Mouse (Mus musculus) kidney, embryonic 14.5 days (tissue): ENCODE data around the gene Retreg1. TPM values are rescaled to one million over a fixed set of nuclear protein-coding genes. Genes with fewer than 3 reads are reported as not detected.
A peak's percentile ranks its signal among the peaks of the same experiment; 100 is the strongest.
"Not testable (repeated sequence)": the region's sequence is repeated elsewhere in the genome, so short reads cannot be mapped to it uniquely, and the experiment has no call there.

Experiments
- ATAC-seq: fragments of 200-750 bp; cut with Nextera tagmentation; 2 replicates; pipeline ENCODE4 v1.8.0; 2017; ENCODE audit warnings: moderate number of reproducible peaks, mild to moderate bottlenecking, moderate TSS enrichment, moderate library complexity; ENCODE audit not compliant: low FRiP score, low TSS enrichment
- H3K27ac ChIP-seq: fragments of 300-500 bp; sonication (generic); 2 replicates; pipeline ENCODE4 v1.5.1; 2014; ENCODE audit warnings: low read depth, mild to moderate bottlenecking, low read length, moderate library complexity, mixed read lengths
- H3K27me3 ChIP-seq: fragments of 300-500 bp; sonication (generic); 2 replicates; pipeline ENCODE4 v1.6.1; 2014; ENCODE audit warnings: mild to moderate bottlenecking, low read length; ENCODE audit not compliant: control insufficient read depth, insufficient read depth
- H3K36me3 ChIP-seq: fragments of 300-500 bp; sonication (generic); 2 replicates; pipeline ENCODE4 v1.6.1; 2014; ENCODE audit warnings: low read length, mixed read lengths; ENCODE audit not compliant: control insufficient read depth, insufficient read depth
- H3K4me1 ChIP-seq: fragments of 300-500 bp; sonication (generic); 2 replicates; pipeline ENCODE4 v1.6.1; 2014; ENCODE audit warnings: low read length, mixed read lengths; ENCODE audit not compliant: control insufficient read depth, insufficient read depth
- H3K4me2 ChIP-seq: fragments of 300-500 bp; sonication (generic); replicated peaks from 2 replicates; pipeline ENCODE4 v1.6.1; 2014; ENCODE audit warnings: low read depth, mild to moderate bottlenecking, low read length
- H3K4me3 ChIP-seq: fragments of 300-500 bp; sonication (generic); 2 replicates; pipeline ENCODE4 v1.5.1; 2014; ENCODE audit warnings: mild to moderate bottlenecking, low read length
- H3K9ac ChIP-seq: fragments of 300-500 bp; sonication (generic); 2 replicates; pipeline ENCODE4 v1.6.1; 2014; ENCODE audit warnings: low read depth, mild to moderate bottlenecking, low read length, moderate library complexity
- H3K9me3 ChIP-seq: fragments of 300-500 bp; sonication (generic); 2 replicates; pipeline ENCODE4 v1.6.1; 2016; ENCODE audit warnings: low read length; ENCODE audit not compliant: control insufficient read depth
- WGBS: fragments of 180-500 bp; shearing (Covaris S2); extraction: QIAGEN DNeasy Blood & Tissue Kit; methylation state at CpG from one replicate; pipeline ENCODE4 v1.1.7; 2014; 5-methylcytosine and 5-hydroxymethylcytosine counted together
- polyA plus RNA-seq: library from polyadenylated mRNA; unstranded; fragments of >200 nt; fragmentation: Nextera tagmentation; extraction: Ambion mirVana; gene quantifications from 2 replicates; pipeline ENCODE4 v1.2.1, GENCODE M21; 2014

The Retreg1 gene
- polyA plus RNA-seq, 1 experiment from 2014 or later = 14.6 TPM

GRCm38 (mm10) chr15:25984734-25985492, 141.9 kb downstream of the Retreg1 start:
- H3K4me1 ChIP-seq = peaks cover 8% of the 10 kb centered on the region; the same call in 1 of the 2 replicates
- peaks cover 31% of the 10 kb centered on the region for H3K36me3 ChIP-seq
- H3K9ac ChIP-seq = peak overlapping the region; percentile 91
- 0 out of 2 replicates have a peak, but pooled peaks have one; percentile 12 for ATAC-seq
- H3K27me3 ChIP-seq = no peaks in the 10 kb centered on the region
- under 1% methylated on average over 61 of the region's 71 CpGs for WGBS
- peak overlapping the region; percentile 88 for H3K4me3 ChIP-seq
- H3K27ac ChIP-seq = peak overlapping the region; percentile 83
- H3K9me3 ChIP-seq = no peaks in the 10 kb centered on the region
- peak overlapping the region; percentile 89 for H3K4me2 ChIP-seq

GRCm38 (mm10) chr15:25992992-25993727, 150.2 kb downstream of the Retreg1 start:
- H3K4me3 ChIP-seq = no peak overlapping the region
- H3K36me3 ChIP-seq = peaks cover 70% of the 10 kb centered on the region
- no peaks in the 10 kb centered on the region for H3K9me3 ChIP-seq
- no peak overlapping the region for H3K27ac ChIP-seq
- no peak overlapping the region for H3K4me2 ChIP-seq
- no peak for ATAC-seq
- no peaks in the 10 kb centered on the region for H3K4me1 ChIP-seq
- no peak overlapping the region for H3K9ac ChIP-seq
- 62% methylated on average over 8 of the region's 8 CpGs for WGBS
- no peaks in the 10 kb centered on the region for H3K27me3 ChIP-seq

- no peak for ATAC-seq
- Histone ChIP-seq H3K4me1 (no peaks in the 10 kb centered on the region), H3K27ac (no peak overlapping the region), H3K27me3 (no peaks in the 10 kb centered on the region), H3K9ac (no peak overlapping the region), H3K9me3 (no peaks in the 10 kb centered on the region), H3K4me3 (no peak overlapping the region), H3K4me2 (no peak overlapping the region), H3K36me3 (peaks cover 56% of the 10 kb centered on the region)
- 34% methylated on average over 2 of the region's 2 CpGs for WGBS
These were observed 152.5 kb downstream of the Retreg1 start for GRCm38 (mm10) chr15:25995521-25995920.

- H3K27ac ChIP-seq, H3K4me1 ChIP-seq, H3K4me2 ChIP-seq, H3K27me3 ChIP-seq, H3K9me3 ChIP-seq, H3K4me3 ChIP-seq, H3K9ac ChIP-seq: not testable (repeated sequence)
- H3K36me3 ChIP-seq = peaks cover 24% of the 10 kb centered on the region
- ATAC-seq = peak; percentile 84
- WGBS = 55% methylated on average over 5 of the region's 5 CpGs
These were observed 156.6 kb downstream of the Retreg1 start for GRCm38 (mm10) chr15:25999545-25999944.

- Histone ChIP-seq H3K36me3 (no peaks in the 10 kb centered on the region), H3K9me3 (no peaks in the 10 kb centered on the region), H3K4me3 (no peak overlapping the region), H3K4me1 (no peaks in the 10 kb centered on the region), H3K9ac (no peak overlapping the region), H3K4me2 (no peak overlapping the region), H3K27me3 (no peaks in the 10 kb centered on the region), H3K27ac (no peak overlapping the region)
- no peak for ATAC-seq
- WGBS = 64% methylated on average over 3 of the region's 3 CpGs
These were observed 165.6 kb downstream of the Retreg1 start for GRCm38 (mm10) chr15:26008621-26009020.

- Histone ChIP-seq H3K27ac (no peak overlapping the region), H3K4me2 (no peak overlapping the region), H3K4me3 (no peak overlapping the region), H3K9me3 (no peaks in the 10 kb centered on the region), H3K4me1 (no peaks in the 10 kb centered on the region), H3K36me3 (no peaks in the 10 kb centered on the region), H3K27me3 (no peaks in the 10 kb centered on the region), H3K9ac (no peak overlapping the region)
- WGBS = 51% methylated on average over 4 of the region's 4 CpGs
- no peak for ATAC-seq
These were observed 169.9 kb downstream of the Retreg1 start for GRCm38 (mm10) chr15:26012891-26013290.

GRCm38 (mm10) chr15:26015979-26016665, 173.1 kb downstream of the Retreg1 start:
- H3K4me1 ChIP-seq = no peaks in the 10 kb centered on the region
- peak; percentile 90 for ATAC-seq
- H3K27me3 ChIP-seq = no peaks in the 10 kb centered on the region
- no peaks in the 10 kb centered on the region for H3K36me3 ChIP-seq
- no peak overlapping the region for H3K4me2 ChIP-seq
- no peak overlapping the region for H3K27ac ChIP-seq
- H3K9ac ChIP-seq = no peak overlapping the region
- H3K4me3 ChIP-seq = no peak overlapping the region
- H3K9me3 ChIP-seq = no peaks in the 10 kb centered on the region
- WGBS = 13% methylated on average over 14 of the region's 14 CpGs

- Histone ChIP-seq H3K9ac (no peak overlapping the region), H3K4me1 (0 out of 2 replicates have a peak, but pooled peaks cover 7% of the 10 kb centered on the region), H3K9me3 (no peaks in the 10 kb centered on the region), H3K4me2 (no peak overlapping the region), H3K27me3 (no peaks in the 10 kb centered on the region), H3K27ac (no peak overlapping the region), H3K36me3 (no peaks in the 10 kb centered on the region), H3K4me3 (no peak overlapping the region)
- peak; percentile 64; the same call in 1 of the 2 replicates for ATAC-seq
- WGBS = 27% methylated on average over 8 of the region's 8 CpGs
These were observed 178.7 kb downstream of the Retreg1 start for GRCm38 (mm10) chr15:26021721-26022120.
